Mouse (Mus musculus): ENCODE results near the gene Sfxn2. TPM values are rescaled to one million over a fixed set of nuclear protein-coding genes. Genes with fewer than 3 reads are reported as not detected.

The Sfxn2 gene
- total and polyA plus RNA-seq, 3 experiments = 20.3 to 36.6 (median 21.2) TPM

GRCm38 (mm10) chr19:46599375-46600256 lies 26.5 kb downstream of the Sfxn2 start:
- peak; percentile 45 for DNase-seq (ENCODE audit: low read depth, low spot score)
- Histone ChIP-seq H3K4me1 (ENCODE audit: control insufficient read depth in 1 of 2, insufficient read depth in 2 of 2, low read length in 2 of 2) (peaks cover 2 to 18% of the 10 kb centered on the region in 2 experiments), H3K27ac (ENCODE audit: control insufficient read depth, low read depth, low read length) (peak overlapping the region; percentile 15; the same call in 1 of the 2 replicates), H3K27me3 (ENCODE audit: control insufficient read depth in 1 of 2, insufficient read depth in 2 of 2, low read length in 2 of 2) (no peaks in the 10 kb centered on the region), H3K4me3 (ENCODE audit: control insufficient read depth in 1 of 2, insufficient read depth in 1 of 2, low read depth in 2 of 2, low read length in 2 of 2) (peak overlapping the region; percentile 76 to 90), H3K9me3 (replicated peaks; ENCODE audit: insufficient read depth, low read length) (no peaks in the 10 kb centered on the region), H3K79me2 (ENCODE audit: control insufficient read depth, insufficient read depth, low read length, poor library complexity) (peaks cover 38% of the 10 kb centered on the region), H3K36me3 (ENCODE audit: control insufficient read depth in 1 of 2, insufficient read depth in 2 of 2, low read length in 2 of 2) (peaks cover 2 to 21% of the 10 kb centered on the region in 2 experiments; a peak in 2 of 4 replicates), H3K9ac (ENCODE audit: control insufficient read depth, low read depth, low read length, poor library complexity, severe bottlenecking) (peak overlapping the region; percentile 87)
- no peak for TF ChIP-seq KAT2A (conservative IDR thresholded peaks at IDR 0.05; ENCODE audit: low read depth, low read length)

DNA sequence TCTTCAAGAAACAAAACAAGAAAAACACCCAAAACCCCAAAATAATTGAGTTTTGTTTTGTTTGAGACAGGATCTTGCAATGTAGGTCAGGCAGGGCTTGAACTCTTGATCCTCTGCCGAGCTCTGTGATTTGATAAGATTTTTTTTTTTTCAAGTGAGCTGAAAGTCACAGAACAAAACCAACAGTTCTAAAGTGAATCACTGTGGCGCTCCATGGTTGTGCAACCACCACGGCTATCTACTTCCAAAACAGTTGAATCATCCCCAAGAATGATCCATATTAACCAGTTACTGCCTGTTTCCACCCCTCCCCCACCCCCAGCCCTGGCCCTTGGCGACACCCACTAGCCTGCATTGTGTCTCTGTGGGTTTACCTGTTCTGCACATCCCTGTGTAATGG lies 27.2 kb downstream of the Sfxn2 start:
- H3K36me3 ChIP-seq (ENCODE audit: control insufficient read depth in 1 of 2, insufficient read depth in 2 of 2, low read length in 2 of 2) = peaks cover 2 to 21% of the 10 kb centered on the region in 2 experiments; a peak in 2 of 4 replicates
- no peaks in the 10 kb centered on the region for H3K27me3 ChIP-seq (ENCODE audit: control insufficient read depth in 1 of 2, insufficient read depth in 2 of 2, low read length in 2 of 2)
- TF ChIP-seq MAX (IDR thresholded peaks at IDR 0.05; ENCODE audit: low read length) (no peak), ZNF384 (IDR thresholded peaks at IDR 0.05; ENCODE audit: low read depth, low read length) (peak; percentile 40; the same call in 1 of the 2 replicates)
- no peaks in the 10 kb centered on the region for H3K9me3 ChIP-seq (replicated peaks; ENCODE audit: insufficient read depth, low read length)
- H3K4me3 ChIP-seq (ENCODE audit: control insufficient read depth in 1 of 2, insufficient read depth in 1 of 2, low read depth in 2 of 2, low read length in 2 of 2) = no peak overlapping the region
- peaks cover 2 to 18% of the 10 kb centered on the region in 2 experiments for H3K4me1 ChIP-seq (ENCODE audit: control insufficient read depth in 1 of 2, insufficient read depth in 2 of 2, low read length in 2 of 2)
- H3K9ac ChIP-seq (ENCODE audit: control insufficient read depth, low read depth, low read length, poor library complexity, severe bottlenecking) = no peak overlapping the region
- H3K79me2 ChIP-seq (ENCODE audit: control insufficient read depth, insufficient read depth, low read length, poor library complexity) = peaks cover 41% of the 10 kb centered on the region
- H3K27ac ChIP-seq (ENCODE audit: control insufficient read depth, low read depth, low read length) = no peak overlapping the region
- no peak for DNase-seq (ENCODE audit: low read depth, low spot score)

- TF ChIP-seq USF1 (IDR thresholded peaks at IDR 0.05; ENCODE audit: low read depth, low read length) = no peak
- TF ChIP-seq BHLHE40 (IDR thresholded peaks at IDR 0.05; ENCODE audit: borderline replicate concordance, low read depth, low read length) = no peak
- TF ChIP-seq MEF2A (IDR thresholded peaks at IDR 0.05; ENCODE audit: extremely low read depth, insufficient replicate concordance, low read depth, low read length, poor library complexity, severe bottlenecking) = no peak
- no peak for TF ChIP-seq NELFE (IDR thresholded peaks at IDR 0.05; ENCODE audit: low read depth, low read length)
- no peak for TF ChIP-seq MAX (IDR thresholded peaks at IDR 0.05; ENCODE audit: low read length)
- no peak for TF ChIP-seq POLR2A (IDR thresholded peaks at IDR 0.05; ENCODE audit: control insufficient read depth in 1 of 2, insufficient read depth in 1 of 2, low read depth in 1 of 2, low read length in 2 of 2, poor library complexity in 1 of 2)
- TF ChIP-seq ETS1 (IDR thresholded peaks at IDR 0.05; ENCODE audit: low read depth, low read length) = no peak
- TF ChIP-seq TAL1 (IDR thresholded peaks at IDR 0.05; ENCODE audit: low read length) = no peak
- no peak for TF ChIP-seq MXI1 (IDR thresholded peaks at IDR 0.05; ENCODE audit: low read depth, low read length)
- no peak for TF ChIP-seq SMC3 (IDR thresholded peaks at IDR 0.05; ENCODE audit: low read depth, low read length)
- no peak for TF ChIP-seq MYB (IDR thresholded peaks at IDR 0.05; ENCODE audit: low read depth, low read length)
- TF ChIP-seq KAT2A (conservative IDR thresholded peaks at IDR 0.05; ENCODE audit: low read depth, low read length) = no peak
- TF ChIP-seq RAD21 (IDR thresholded peaks at IDR 0.05; ENCODE audit: low read depth, low read length) = no peak
- TF ChIP-seq TBP (IDR thresholded peaks at IDR 0.05; ENCODE audit: low read depth, low read length) = no peak
- TF ChIP-seq ZMIZ1 (IDR thresholded peaks at IDR 0.05; ENCODE audit: low read depth, low read length) = no peak
- no peak for TF ChIP-seq RCOR1 (IDR thresholded peaks at IDR 0.05; ENCODE audit: low read depth, low read length)
- TF ChIP-seq GATA1 (IDR thresholded peaks at IDR 0.05; ENCODE audit: low read depth, low read length) = no peak
- TF ChIP-seq CHD2 (IDR thresholded peaks at IDR 0.05; ENCODE audit: low read length) = no peak
- Histone ChIP-seq H3K79me2 (ENCODE audit: control insufficient read depth, insufficient read depth, low read length, poor library complexity) (peaks cover 41% of the 10 kb centered on the region), H3K27ac (ENCODE audit: control insufficient read depth, low read depth, low read length) (no peak overlapping the region), H3K27me3 (ENCODE audit: control insufficient read depth in 1 of 2, insufficient read depth in 2 of 2, low read length in 2 of 2) (no peaks in the 10 kb centered on the region), H3K9me3 (replicated peaks; ENCODE audit: insufficient read depth, low read length) (no peaks in the 10 kb centered on the region), H3K4me3 (ENCODE audit: control insufficient read depth in 1 of 2, insufficient read depth in 1 of 2, low read depth in 2 of 2, low read length in 2 of 2) (no peak overlapping the region), H3K9ac (ENCODE audit: control insufficient read depth, low read depth, low read length, poor library complexity, severe bottlenecking) (no peak overlapping the region), H3K36me3 (ENCODE audit: control insufficient read depth in 1 of 2, insufficient read depth in 2 of 2, low read length in 2 of 2) (peaks cover 4 to 21% of the 10 kb centered on the region in 2 experiments; a peak in 2 of 4 replicates), H3K4me1 (ENCODE audit: control insufficient read depth in 1 of 2, insufficient read depth in 2 of 2, low read length in 2 of 2) (peaks cover 2 to 18% of the 10 kb centered on the region in 2 experiments)
- no peak for DNase-seq (ENCODE audit: low read depth, low spot score)
These were observed 28.3 kb downstream of the Sfxn2 start for GRCm38 (mm10) chr19:46601491-46601890.

All from MEL (cell line).